Mouse (Mus musculus): Measurements from ENCODE around the gene Prps1.

GRCm38 (mm10) chrX:140429985-140430384 is 26.4 kb upstream of the Prps1 start:
- TF ChIP-seq CTCF (IDR thresholded peaks at IDR 0.05; ENCODE audit: low read depth), result no peak
- no peak for TF ChIP-seq EP300 (optimal IDR thresholded peaks at IDR 0.05)
